Mouse (Mus musculus): Measurements from ENCODE around the gene Fmc1. TPM values are rescaled to one million over a fixed set of nuclear protein-coding genes. Genes with fewer than 3 reads are reported as not detected.

Fmc1 gene
- polyA plus RNA-seq, 1 experiment = 234 TPM

DNA sequence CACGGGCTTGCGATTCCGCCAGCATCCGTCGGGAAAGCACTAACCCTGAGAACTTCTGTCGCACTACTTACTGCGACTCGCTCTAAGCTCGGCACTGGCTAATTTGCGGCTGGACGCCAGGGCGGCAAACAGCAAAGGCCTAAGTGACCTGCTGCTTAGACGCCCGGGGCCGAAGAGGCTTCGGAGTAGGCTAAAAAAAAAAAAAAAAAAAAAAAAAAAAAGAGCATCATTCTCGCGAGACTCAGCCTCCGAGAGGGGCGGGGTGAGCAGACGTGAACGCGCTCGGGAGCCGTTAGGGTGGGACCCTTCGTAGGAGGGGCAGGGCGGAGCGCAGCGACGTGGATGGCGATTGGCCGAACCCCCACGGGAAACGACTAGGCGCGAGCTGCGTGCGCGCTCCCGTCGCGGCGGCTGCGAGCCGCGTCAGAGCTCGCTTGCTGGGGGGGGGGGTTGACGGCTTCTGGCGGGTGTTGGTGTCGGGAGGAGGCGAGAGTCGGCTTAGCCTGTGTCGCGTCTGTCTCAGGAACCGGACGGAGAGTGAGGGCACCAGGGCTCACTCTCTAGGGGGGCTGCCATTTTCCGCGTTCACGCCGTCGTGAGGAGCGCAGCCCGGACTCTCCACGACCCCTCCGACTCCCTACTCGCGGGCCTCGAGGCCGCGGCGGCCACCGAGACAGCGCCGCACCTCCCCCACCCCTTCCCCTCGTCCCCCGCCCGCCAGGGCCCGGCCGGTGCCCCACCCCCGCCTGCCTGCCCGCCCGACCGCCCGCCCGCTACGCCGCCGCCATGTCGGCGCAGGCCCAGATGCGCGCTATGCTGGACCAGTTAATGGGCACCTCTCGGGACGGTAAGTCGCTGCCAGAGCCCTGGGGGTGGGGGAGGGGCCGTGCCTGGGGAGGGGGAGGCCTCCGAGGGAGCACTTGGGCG is 18.0 kb downstream of the Fmc1 start, which contains the start of gene Luc7l2:
Luc7l2 (plus strand) TSS at position 273 of the 927 bp plus-strand sequence.
- DNase-seq (ENCODE audit: low read depth, low spot score) = peak; percentile 74
- WGBS = under 1% methylated on average over 98 of the region's 98 CpGs

DNA sequence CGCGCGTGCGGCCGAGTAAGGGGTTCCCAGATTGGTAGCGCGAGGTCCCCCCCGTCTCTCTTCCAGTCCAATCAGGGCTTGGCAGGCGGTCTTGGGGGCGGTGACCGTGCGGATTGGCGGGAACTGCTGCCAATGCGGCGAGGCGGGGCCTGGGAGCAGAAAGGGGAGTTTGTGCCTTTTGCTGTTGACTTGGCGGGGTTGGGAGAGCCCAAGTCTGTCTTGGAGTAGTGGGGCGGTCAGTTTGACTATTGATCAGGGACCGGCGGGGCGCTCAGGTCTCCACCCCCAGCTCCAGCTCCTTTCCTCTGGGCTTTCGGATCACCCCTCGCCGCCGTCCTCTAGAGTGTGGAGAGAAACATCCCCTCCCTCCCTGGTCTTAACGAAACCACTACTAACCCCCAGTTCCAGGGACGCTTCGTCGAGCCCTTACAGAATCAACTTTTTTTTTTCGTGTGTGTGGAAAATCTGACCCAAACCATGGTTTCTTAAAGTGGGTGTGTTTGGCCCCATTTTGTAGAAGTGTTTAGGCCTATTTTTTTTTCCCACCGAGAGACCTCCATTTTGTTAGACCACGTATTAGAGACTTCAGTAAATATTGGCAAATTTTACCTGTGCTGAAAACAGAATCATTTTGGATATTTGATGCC is 18.8 kb downstream of the Fmc1 start:
- under 1% methylated on average over 32 of the region's 32 CpGs for WGBS
- peak; percentile 81 for DNase-seq (ENCODE audit: low read depth, low spot score)

DNA sequence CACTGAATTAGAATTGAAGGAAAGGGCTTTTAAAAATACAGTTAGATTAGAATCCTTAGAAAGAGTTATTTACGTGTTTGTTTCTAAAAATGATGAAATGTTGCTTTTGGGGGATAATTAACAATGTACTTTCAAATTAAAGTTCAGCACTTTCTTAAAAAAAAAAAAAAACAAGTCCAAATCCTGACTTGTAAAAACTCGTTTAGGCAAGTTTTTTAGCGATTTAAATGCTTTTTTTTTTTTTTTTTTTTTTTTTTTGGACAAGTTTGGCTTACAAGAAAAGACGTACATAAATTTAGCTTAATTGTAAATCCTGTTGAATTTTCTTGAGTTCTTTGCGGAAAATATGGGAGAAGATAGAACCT is 19.3 kb downstream of the Fmc1 start:
- 6% methylated on average over 5 of the region's 5 CpGs for WGBS

DNA sequence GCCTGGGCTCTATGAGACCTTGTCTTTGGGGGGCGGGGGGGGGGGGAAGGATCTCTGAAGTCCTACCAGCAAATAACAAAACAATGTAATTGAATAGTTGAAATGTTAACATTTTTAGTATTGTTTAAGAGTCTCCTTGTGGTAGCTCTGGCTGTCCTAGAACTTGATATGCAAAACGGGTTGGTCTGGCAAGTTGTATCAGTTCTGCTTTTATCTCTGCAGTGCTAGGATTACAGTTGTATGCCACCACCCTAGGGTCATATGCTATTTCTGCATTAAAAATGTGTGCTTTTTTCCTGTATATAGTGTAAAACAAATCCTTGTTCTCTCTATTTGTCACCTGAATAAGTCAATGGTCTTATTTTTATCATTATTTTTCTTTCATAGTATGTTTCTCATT is 42.8 kb downstream of the Fmc1 start:
- no peak for DNase-seq (ENCODE audit: low read depth, low spot score)
- WGBS = 79% methylated on average over 2 of the region's 2 CpGs

More for the DNA sequence above, 19.3 kb downstream of the Fmc1 start:
- no peak for DNase-seq (ENCODE audit: low read depth, low spot score)

DNA sequence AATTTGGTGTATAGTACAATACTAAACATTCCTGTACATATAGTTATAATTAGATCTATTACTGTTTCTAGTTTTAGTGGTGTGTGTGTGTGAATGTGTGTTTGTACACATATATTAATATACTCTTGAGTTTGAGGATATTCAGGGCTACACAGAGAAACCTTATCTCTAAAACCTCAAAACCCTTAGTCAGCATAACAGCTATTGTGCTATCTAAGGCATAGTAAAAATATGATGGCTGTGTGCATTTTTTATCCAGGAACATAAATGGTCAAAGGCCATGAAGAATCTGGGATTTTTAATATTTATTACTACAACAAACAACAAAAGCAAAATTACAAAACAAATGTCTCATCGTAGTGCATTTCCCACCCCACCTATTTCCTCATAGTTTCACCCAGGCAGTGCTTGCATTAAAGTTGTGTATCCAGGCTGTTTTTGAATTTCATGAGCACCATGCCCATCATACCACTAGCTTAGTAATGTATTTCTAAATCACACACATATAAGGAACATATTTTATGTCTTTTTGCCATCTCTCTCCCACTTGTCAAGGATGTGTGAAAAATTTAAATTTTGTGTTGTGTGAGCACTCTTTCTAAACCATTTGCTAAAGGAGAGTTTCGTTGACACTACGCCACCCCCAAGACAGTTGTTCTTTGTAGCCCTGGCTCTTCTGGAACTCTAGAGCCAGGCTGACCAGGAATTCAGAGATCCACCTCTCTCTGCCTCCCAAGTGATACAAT is 47.0 kb downstream of the Fmc1 start:
- 91% methylated on average over 3 of the region's 3 CpGs for WGBS
- DNase-seq (ENCODE audit: low read depth, low spot score) = no peak

DNA sequence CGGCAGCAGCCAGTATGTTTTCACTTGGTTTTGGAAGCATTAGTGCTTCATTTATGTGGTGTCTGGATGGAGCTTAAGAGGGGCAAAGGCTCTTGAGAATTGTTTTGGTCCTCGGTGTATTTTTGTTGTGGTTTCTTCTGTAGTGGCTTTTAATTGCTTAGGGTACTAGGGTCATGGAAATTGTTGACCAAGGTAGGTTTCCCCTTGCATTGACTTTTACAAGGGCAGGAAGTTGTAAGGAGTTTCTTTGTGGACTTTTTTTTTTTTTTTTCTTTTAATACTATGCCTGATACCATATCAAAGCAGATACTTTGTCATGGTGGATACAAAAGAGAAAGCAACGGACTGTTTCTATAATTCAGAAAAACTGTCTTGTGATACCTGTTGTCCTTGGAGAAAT is 48.4 kb downstream of the Fmc1 start:
- DNase-seq (ENCODE audit: low read depth, low spot score) = no peak
- 84% methylated on average over 3 of the region's 3 CpGs for WGBS

Other genes with a start within 250 kb of the Fmc1 start
- 0.64 and 1.2 TPM in 2 replicates for gene Zc3hav1l, start 234.2 kb upstream of the Fmc1 start, polyA plus RNA-seq (2012; rRNA removed)
- 22.8 and 36.8 TPM in 2 replicates for gene Zc3hav1, start 178.9 kb upstream of the Fmc1 start, polyA plus RNA-seq (2012; rRNA removed)
- gene Ttc26, start 152.0 kb upstream of the Fmc1 start, polyA plus RNA-seq (2012; rRNA removed) = 0.34 and 0.40 TPM in 2 replicates
- 3.1 and 6.0 TPM in 2 replicates for gene Ubn2, start 99.6 kb upstream of the Fmc1 start, polyA plus RNA-seq (2012; rRNA removed)
- 9.9 and 16.4 TPM in 2 replicates for gene Luc7l2, start 17.8 kb downstream of the Fmc1 start, polyA plus RNA-seq (2012; rRNA removed)
- 0.19 and 0.26 TPM in 2 replicates for gene Klrg2, start 103.7 kb downstream of the Fmc1 start, polyA plus RNA-seq (2012; rRNA removed)
- gene Clec2l, start 129.6 kb downstream of the Fmc1 start, polyA plus RNA-seq (2012; rRNA removed) = 0.66 TPM in 2 replicates

Measured in large intestine, adult 2 months (tissue).